Mouse (Mus musculus) testis, adult 2 months (tissue): ENCODE measurements at regions not wholly inside any gene's neighbourhood (a gene's known extent, or its start where the extent isn't known, plus 50 kb on each side); places are given as distances from the start of the nearest gene placed in this dataset.
A peak's percentile ranks its signal among the peaks of the same experiment; 100 is the strongest.

Experiments
- H3K27ac ChIP-seq: fragments of 200-500 bp; 2 replicates; pipeline ENCODE4 v1.5.1; 2012; ENCODE audit warnings: low read depth, low read length; ENCODE audit not compliant: control insufficient read depth, insufficient read depth
- H3K27me3 ChIP-seq: fragments of 200-500 bp; 2 replicates; pipeline ENCODE4 v1.6.1; 2012; ENCODE audit warnings: mild to moderate bottlenecking, low read length, moderate library complexity; ENCODE audit not compliant: control insufficient read depth, insufficient read depth
- H3K36me3 ChIP-seq: fragments of 200-500 bp; 2 replicates; pipeline ENCODE4 v1.6.1; 2012; ENCODE audit warnings: mild to moderate bottlenecking, low read length; ENCODE audit not compliant: control insufficient read depth, insufficient read depth
- H3K4me1 ChIP-seq: fragments of 200-500 bp; 2 replicates; pipeline ENCODE4 v1.6.1; 2012; ENCODE audit warnings: low read length; ENCODE audit not compliant: control insufficient read depth, insufficient read depth
- H3K4me3 ChIP-seq: fragments of 200-500 bp; 2 replicates; pipeline ENCODE4 v1.5.1; 2012; ENCODE audit warnings: low read depth, mild to moderate bottlenecking, low read length, moderate library complexity, mixed read lengths; ENCODE audit not compliant: control insufficient read depth
- CTCF ChIP-seq: fragments of 200-500 bp; IDR thresholded peaks from 2 replicates; pipeline ENCODE4 v1.5.1; 2012; ENCODE audit warnings: low read depth, mild to moderate bottlenecking, inconsistent platforms, low read length, moderate library complexity; ENCODE audit not compliant: control insufficient read depth, insufficient read depth, insufficient replicate concordance
- POLR2A ChIP-seq: fragments of 200-500 bp; IDR thresholded peaks from 2 replicates; pipeline ENCODE4 v1.6.1; 2012; ENCODE audit warnings: low read depth, mild to moderate bottlenecking, inconsistent platforms, low read length, moderate library complexity; ENCODE audit not compliant: control insufficient read depth

DNA sequence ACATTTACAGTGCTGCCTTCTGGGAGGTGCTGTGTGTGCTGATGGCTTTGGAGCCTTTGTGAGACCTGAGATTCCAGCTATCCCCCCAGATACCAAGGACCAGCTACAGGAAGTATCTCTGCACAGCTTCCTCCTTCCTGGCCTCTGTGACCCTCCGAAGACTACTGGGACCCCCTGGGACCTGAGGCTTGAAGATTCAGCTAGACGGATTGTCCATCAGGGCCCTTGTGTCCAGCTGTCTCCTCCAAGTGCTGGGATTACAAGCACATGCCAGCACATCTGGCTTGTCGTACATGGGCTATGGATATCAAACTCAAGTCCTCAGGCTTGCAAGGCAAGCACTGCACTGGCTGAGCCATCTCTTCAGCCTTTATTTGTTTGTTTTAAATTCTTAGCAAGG is 71.7 kb upstream of the Mpp6 start:
- Histone ChIP-seq H3K27ac (no peak overlapping the region), H3K36me3 (no peaks in the 10 kb centered on the region), H3K4me1 (peaks cover 2% of the 10 kb centered on the region; the same call in 1 of the 2 replicates), H3K4me3 (no peak overlapping the region), H3K27me3 (no peaks in the 10 kb centered on the region)
- TF ChIP-seq CTCF (no peak), POLR2A (no peak)

DNA sequence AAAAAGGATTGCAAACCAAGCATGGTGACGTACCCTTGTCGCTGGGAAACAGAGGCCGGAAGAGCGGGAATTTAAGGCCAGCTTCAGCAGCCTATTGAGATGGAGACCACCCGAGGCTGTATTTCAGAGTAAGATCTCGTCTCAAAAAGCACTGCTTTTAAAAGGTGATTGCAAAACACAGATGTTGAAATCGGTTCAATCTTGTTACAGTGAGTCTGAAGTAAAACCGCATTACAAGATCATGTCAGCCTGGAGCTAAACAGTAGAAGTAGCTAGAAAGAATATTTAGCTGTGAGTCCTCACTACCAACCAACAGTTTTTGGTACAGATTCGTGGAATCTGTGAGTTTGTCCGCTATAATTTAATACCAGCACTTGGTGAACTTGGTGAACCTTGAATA is 69.0 kb upstream of the Mpp6 start:
- no peaks in the 10 kb centered on the region for H3K4me1 ChIP-seq
- H3K27ac ChIP-seq, result no peak overlapping the region
- TF ChIP-seq CTCF (no peak), POLR2A (no peak)
- no peaks in the 10 kb centered on the region for H3K36me3 ChIP-seq
- no peak overlapping the region for H3K4me3 ChIP-seq
- H3K27me3 ChIP-seq, result no peaks in the 10 kb centered on the region

DNA sequence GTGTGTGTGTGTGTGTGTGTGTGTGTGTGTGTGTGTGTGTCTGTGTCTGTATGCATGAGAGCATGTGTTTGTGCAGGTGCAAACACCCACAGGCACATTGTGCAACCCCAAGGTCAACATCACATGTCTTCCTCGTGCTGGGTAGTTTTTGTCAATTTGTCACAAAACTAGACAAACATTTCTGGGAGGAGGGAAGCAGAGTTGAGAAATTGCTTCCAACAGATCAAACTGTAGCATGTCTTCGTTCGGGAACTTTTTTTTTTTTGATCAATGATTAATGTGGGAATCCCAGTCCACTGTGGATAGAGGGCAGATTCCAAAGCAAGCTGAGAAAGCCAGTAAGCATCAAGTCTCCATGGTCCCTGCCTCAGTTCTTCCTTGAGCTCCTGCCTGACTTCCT is 67.9 kb upstream of the Mpp6 start:
- Histone ChIP-seq H3K27ac (no peak overlapping the region), H3K27me3 (no peaks in the 10 kb centered on the region), H3K36me3 (no peaks in the 10 kb centered on the region), H3K4me1 (no peaks in the 10 kb centered on the region), H3K4me3 (no peak overlapping the region)
- TF ChIP-seq CTCF (no peak), POLR2A (no peak)

DNA sequence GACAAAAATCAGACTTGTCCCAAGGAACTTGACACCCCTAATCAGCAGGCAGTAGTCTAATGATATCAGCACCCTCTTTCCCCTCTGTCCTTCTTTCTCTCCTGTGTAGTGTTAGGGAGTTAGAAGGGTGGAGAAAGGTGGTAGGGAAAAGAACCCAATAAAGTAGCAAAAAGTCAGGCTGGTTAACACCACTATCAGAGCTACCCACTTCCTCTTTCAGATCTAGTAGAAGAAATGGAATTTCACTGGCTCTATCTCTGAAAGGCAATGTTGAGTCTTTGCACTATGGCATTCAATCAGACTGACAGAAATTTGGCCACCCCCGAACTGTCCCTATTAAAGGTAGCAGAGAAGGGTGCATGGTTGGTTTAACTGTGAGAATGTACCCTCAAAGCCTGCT is 65.9 kb upstream of the Mpp6 start:
- Histone ChIP-seq H3K4me3 (no peak overlapping the region), H3K27me3 (no peaks in the 10 kb centered on the region), H3K27ac (no peak overlapping the region), H3K36me3 (no peaks in the 10 kb centered on the region), H3K4me1 (no peaks in the 10 kb centered on the region)
- TF ChIP-seq CTCF (no peak), POLR2A (no peak)

DNA sequence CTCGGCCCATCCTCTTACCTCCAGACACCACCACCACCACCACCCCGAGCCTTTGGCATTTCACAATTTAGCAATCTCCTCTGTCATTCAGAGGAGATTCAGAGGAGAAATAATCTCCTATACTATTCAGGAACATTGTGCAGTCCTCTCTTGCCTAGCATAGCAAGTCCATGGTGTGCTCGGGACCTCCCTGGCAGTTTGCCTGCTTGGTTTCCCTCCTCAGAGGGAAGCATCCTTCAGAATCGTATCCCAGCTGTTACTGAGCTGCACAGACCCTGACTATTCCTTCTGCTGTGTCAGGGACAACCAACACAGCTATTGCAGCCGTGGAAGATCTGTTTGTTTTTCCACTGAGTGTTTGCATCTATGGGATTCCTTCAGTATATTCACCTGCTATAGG is 63.3 kb upstream of the Mpp6 start:
- TF ChIP-seq CTCF, result no peak
- Histone ChIP-seq H3K4me3 (no peak overlapping the region), H3K27me3 (no peaks in the 10 kb centered on the region), H3K36me3 (no peaks in the 10 kb centered on the region), H3K27ac (no peak overlapping the region), H3K4me1 (no peaks in the 10 kb centered on the region)

DNA sequence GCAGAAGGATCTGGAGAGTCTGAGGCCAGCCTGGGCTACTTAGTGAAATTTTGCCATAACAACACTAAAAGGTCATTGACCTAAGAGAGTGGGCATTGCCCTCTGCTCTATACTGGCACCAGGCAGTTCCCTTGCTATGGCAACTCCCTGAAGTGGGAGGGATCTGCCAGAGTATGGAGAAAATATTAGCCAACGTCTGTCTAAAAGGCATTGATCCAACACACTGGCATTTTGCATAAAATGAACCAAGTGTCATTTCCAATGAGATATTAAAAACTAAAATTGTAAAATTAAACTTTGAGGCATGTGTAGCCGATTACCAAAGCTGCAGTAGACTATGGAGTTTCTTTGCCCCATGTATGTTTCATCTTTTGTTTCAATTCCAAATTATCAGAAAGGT is 57.6 kb upstream of the Mpp6 start:
- Histone ChIP-seq H3K27me3 (no peaks in the 10 kb centered on the region), H3K27ac (no peak overlapping the region), H3K4me1 (peaks cover 7% of the 10 kb centered on the region), H3K36me3 (no peaks in the 10 kb centered on the region), H3K4me3 (no peak overlapping the region)
- TF ChIP-seq POLR2A (no peak), CTCF (no peak)

DNA sequence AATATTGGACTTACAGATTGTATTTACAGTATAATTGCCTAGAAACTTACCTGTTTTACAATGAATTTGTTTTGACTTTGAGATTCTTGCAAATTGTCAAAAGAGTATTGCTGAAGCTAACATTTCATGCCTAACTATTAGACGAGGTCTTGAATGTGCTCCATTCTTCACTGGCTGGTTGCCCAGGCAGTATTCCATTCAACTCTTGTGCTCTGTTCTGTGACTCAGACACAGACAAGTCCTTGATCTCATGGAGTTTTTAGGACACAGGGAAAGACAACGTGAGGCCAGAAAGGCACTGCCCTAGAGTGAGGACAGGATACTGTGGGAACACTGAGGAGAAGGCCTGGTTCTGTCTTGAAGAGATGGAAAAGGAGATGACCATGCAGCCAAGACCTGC is 57.0 kb upstream of the Mpp6 start:
- TF ChIP-seq POLR2A, result no peak
- TF ChIP-seq CTCF, result no peak

DNA sequence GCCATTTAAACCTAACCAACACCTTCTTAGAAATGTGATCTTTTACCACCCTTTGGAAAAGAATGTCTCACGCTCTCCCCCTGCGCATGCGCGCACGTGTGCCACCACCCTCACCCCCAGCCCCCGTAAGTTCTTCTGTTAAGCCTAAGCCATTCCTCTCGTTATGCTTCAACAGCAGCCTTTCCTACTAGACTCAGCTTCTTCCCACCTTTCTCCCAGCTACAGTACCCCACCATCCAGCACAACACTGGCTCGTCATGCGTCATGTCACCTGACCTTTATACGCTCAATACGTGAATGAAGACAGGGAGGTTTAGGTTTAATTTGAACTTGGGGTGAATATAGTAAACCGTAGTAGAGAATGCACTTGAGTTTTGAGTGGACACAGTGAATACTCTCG is 55.8 kb upstream of the Mpp6 start:
- Histone ChIP-seq H3K4me3 (peak overlapping the region; percentile 75), H3K27ac (no peak overlapping the region), H3K36me3 (no peaks in the 10 kb centered on the region), H3K4me1 (peaks cover 7% of the 10 kb centered on the region), H3K27me3 (no peaks in the 10 kb centered on the region)
- TF ChIP-seq POLR2A (no peak), CTCF (no peak)

More for the DNA sequence above, 57.0 kb upstream of the Mpp6 start:
- Histone ChIP-seq H3K27me3 (no peaks in the 10 kb centered on the region), H3K4me3 (no peak overlapping the region), H3K27ac (no peak overlapping the region), H3K4me1 (peaks cover 7% of the 10 kb centered on the region), H3K36me3 (no peaks in the 10 kb centered on the region)
